Mouse (Mus musculus) C2C12 (cell line): ENCODE data around the gene Rcc2.

ENCODE experiments used
- CTCF ChIP-seq: IDR thresholded peaks from one replicate; pipeline ENCODE4 v1.5.1; 2011; ENCODE audit not compliant: control insufficient read depth, insufficient read depth, insufficient read length
- MAX ChIP-seq: IDR thresholded peaks from one replicate; pipeline ENCODE4 v1.6.1; 2011; ENCODE audit warnings: mild to moderate bottlenecking, control low read depth

GRCm38 (mm10) chr4:140693513-140693912 is 6.8 kb upstream of the Rcc2 start:
- no peak for TF ChIP-seq MAX
- TF ChIP-seq CTCF: no peak
